ENCODE assay signal across 7 mouse cellular contexts in genomic region chr12:21315923-21316868, GRCm38 (mm10). TPM values are rescaled to one million over a fixed set of nuclear protein-coding genes. Genes with fewer than 3 reads are reported as not detected.
A peak's percentile ranks its signal among the peaks of the same experiment; 100 is the strongest.
DNase-seq lines count a peak whose midpoint lies in the region; ATAC-seq lines count a peak whose summit lies in the region.

Gene Iah1, plus strand, starts transcription at chr12:21316389.

- ATAC-seq in intestine, embryonic 15.5 days, result peak; percentile 98

- peak within 1 kb of the TSS; percentile 72 for H3K4me2 ChIP-seq in intestine, embryonic 15.5 days (replicated peaks)

- peak within 1 kb of the TSS; percentile 72 for H3K9ac ChIP-seq in intestine, embryonic 15.5 days

- H3K9me3 ChIP-seq in intestine, embryonic 15.5 days, result no peaks in the 10 kb centered on the region
- no peaks in the 10 kb centered on the region for H3K9me3 ChIP-seq in midbrain, embryonic 10.5 days (replicated peaks)

- intact Hi-C loops in gastrocnemius, postnatal 36 days (cut with DNase I), result no loop called here
- intact Hi-C loops in left cerebral cortex, postnatal 25 days (cut with DNase I), result loop anchor here (10.0 kb wide), 1 partner anchor 299 kb away; no protein-coding TSS in a partner anchor

- peak within 1 kb of the TSS; percentile 70 for H3K4me3 ChIP-seq in intestine, embryonic 15.5 days (replicated peaks)
- peak within 1 kb of the TSS; percentile 67 for H3K4me3 ChIP-seq in midbrain, embryonic 10.5 days

- H3K27me3 ChIP-seq in intestine, embryonic 15.5 days (replicated peaks), result no peaks in the 10 kb centered on the region
- H3K27me3 ChIP-seq in midbrain, embryonic 10.5 days (ENCODE audit: low read depth, poor library complexity, severe bottlenecking), result no peaks in the 10 kb centered on the region

- 3% methylated on average over 59 of the region's 59 CpGs for whole genome bisulfite sequencing in intestine, embryonic 15.5 days
- 3% methylated on average over 59 of the region's 59 CpGs for WGBS in midbrain, embryonic 10.5 days

- H3K27ac ChIP-seq in intestine, embryonic 15.5 days, result peak within 1 kb of the TSS; percentile 82
- H3K27ac ChIP-seq in midbrain, embryonic 10.5 days (replicated peaks), result peak within 1 kb of the TSS; percentile 89

- peaks cover 18% of the 10 kb centered on the region for H3K36me3 ChIP-seq in intestine, embryonic 15.5 days
- peaks cover 69% of the 10 kb centered on the region for H3K36me3 ChIP-seq in midbrain, embryonic 10.5 days

- peak; percentile 93 for DNase-seq in adrenal gland, adult 2 months
- DNase-seq in embryo, embryonic 11.5 days (ENCODE audit: low read depth, low spot score), result peak; percentile 58
- DNase-seq in gastrocnemius, postnatal 36 days, result peak; percentile 70 to 79
- DNase-seq in left cerebral cortex, postnatal 25 days (ENCODE audit: low spot score in 2 of 2), result peak; percentile 79
- DNase-seq in midbrain, embryonic 10.5 days (ENCODE audit: low spot score), result peak; percentile 87
- peak; percentile 73 for DNase-seq in right cerebral cortex, postnatal 4 days

- H3K4me1 ChIP-seq in intestine, embryonic 15.5 days (replicated peaks), result 0 out of 2 replicates have a peak, but pooled peaks cover 7% of the 10 kb centered on the region
- peaks cover 7% of the 10 kb centered on the region; the same call in 1 of the 2 replicates for H3K4me1 ChIP-seq in midbrain, embryonic 10.5 days

RNA-seq across cellular contexts. Expression of gene Iah1, which starts in this region (rescaled TPM):
- total RNA-seq in adrenal gland, adult 2 months (2021), result 10 to 100 TPM; 61.2 to 65.0 TPM
- polyA plus RNA-seq in adrenal gland, adult 2 months (2012; rRNA removed), result 68.7 and 108 TPM in 2 replicates
- 1 to 10 TPM; 5.1 to 5.3 TPM for total RNA-seq in gastrocnemius, postnatal 36 days (2021)
- 58.8 and 63.7 TPM in 2 replicates for polyA plus RNA-seq in intestine, embryonic 15.5 days (2015; fragmentation: Nextera tagmentation; extraction: Ambion mirVana)
- total RNA-seq in left cerebral cortex, postnatal 25 days (2021), result 10 to 100 TPM; 13.0 to 15.6 TPM
- polyA plus RNA-seq in midbrain, embryonic 10.5 days (2016; fragmentation: Nextera tagmentation; extraction: Ambion mirVana), result 44.8 and 49.3 TPM in 2 replicates

Comparison
In these comparisons a context has a peak if more than half of its experiments do, and no peak if none do; other contexts are left out.
1. Peak in every context shown above with its lines: DNase-seq, ATAC-seq, H3K4me3 ChIP-seq and H3K27ac ChIP-seq.